Mouse (Mus musculus) heart, postnatal 0 days (tissue): ENCODE measurements around the gene Lef1. TPM values are rescaled to one million over a fixed set of nuclear protein-coding genes. Genes with fewer than 3 reads are reported as not detected.

ENCODE experiments used
- ATAC-seq: fragments of 200-750 bp; cut with Nextera tagmentation; 2 replicates; pipeline ENCODE4 v1.8.0; 2017; ENCODE audit warnings: low read depth, moderate number of reproducible peaks, moderate library complexity; ENCODE audit not compliant: insufficient read depth
- DNase-seq: peaks from one replicate; pipeline ENCODE4 v3.0.0-alpha.2; 2016; ENCODE audit warnings: low spot score
- H3K27ac ChIP-seq: fragments of 300-500 bp; sonication (generic); 2 replicates; pipeline ENCODE4 v1.5.1; 2014; ENCODE audit warnings: low read depth, mild to moderate bottlenecking
- H3K27me3 ChIP-seq: fragments of 300-500 bp; sonication (generic); 2 replicates; pipeline ENCODE4 v1.6.1; 2014; ENCODE audit warnings: low read length, mixed read lengths; ENCODE audit not compliant: control insufficient read depth, insufficient read depth
- H3K36me3 ChIP-seq: fragments of 300-500 bp; sonication (generic); replicated peaks from 2 replicates; pipeline ENCODE4 v1.6.1; 2014; ENCODE audit warnings: low read length, mixed read lengths; ENCODE audit not compliant: control insufficient read depth, insufficient read depth
- H3K4me1 ChIP-seq: fragments of 300-500 bp; sonication (generic); 2 replicates; pipeline ENCODE4 v1.6.1; 2014; ENCODE audit warnings: antibody characterized with exemption; ENCODE audit not compliant: control insufficient read depth, insufficient read depth
- H3K4me2 ChIP-seq: fragments of 300-500 bp; sonication (generic); 2 replicates; pipeline ENCODE4 v1.6.1; 2014; ENCODE audit warnings: low read depth, mild to moderate bottlenecking, low read length, moderate library complexity
- H3K4me3 ChIP-seq: fragments of 300-500 bp; sonication (generic); 2 replicates; pipeline ENCODE4 v1.5.1; 2014; ENCODE audit warnings: low read depth, low read length
- H3K9ac ChIP-seq: fragments of 300-500 bp; sonication (generic); replicated peaks from 2 replicates; pipeline ENCODE4 v1.6.1; 2014; ENCODE audit warnings: low read depth, low read length, mixed read lengths
- H3K9me3 ChIP-seq: fragments of 300-500 bp; sonication (generic); replicated peaks from 2 replicates; pipeline ENCODE4 v1.6.1; 2016; ENCODE audit warnings: low read length; ENCODE audit not compliant: control insufficient read depth
- CTCF ChIP-seq: IDR thresholded peaks from 2 replicates; pipeline ENCODE4 v1.5.1; 2016; ENCODE audit warnings: antibody characterized with exemption, control low read depth, low read depth
- EP300 ChIP-seq: IDR thresholded peaks from 2 replicates; pipeline ENCODE4 v1.6.1; 2016; ENCODE audit warnings: antibody characterized with exemption, low read depth
- WGBS: fragments of 180-500 bp; shearing (Covaris S2); extraction: QIAGEN DNeasy Blood & Tissue Kit; methylation state at CpG from one replicate; pipeline ENCODE4 v1.1.7; 2014; 5-methylcytosine and 5-hydroxymethylcytosine counted together
- polyA plus RNA-seq: library from polyadenylated mRNA; unstranded; fragments of >200 nt; fragmentation: Nextera tagmentation; extraction: Ambion mirVana; gene quantifications from 2 replicates; pipeline ENCODE4 v1.2.1, GENCODE M21; 2015
- total RNA-seq: library from RNA; depleted of rRNA; stranded (reverse); fragments of >200 nt; gene quantifications from 2 replicates; pipeline ENCODE4 v1.2.3, GENCODE M21; 2014; ENCODE audit warnings: low replicate concordance

Lef1 gene
- total and polyA plus RNA-seq, 2 experiments from 2014 or later = 0.87 TPM; not detected in 1

- H3K9me3 ChIP-seq = no peaks in the 10 kb centered on the region
- 58% methylated on average over 19 of the region's 19 CpGs for WGBS
- H3K27ac ChIP-seq = no peak overlapping the region
- H3K9ac ChIP-seq = 0 out of 2 replicates have a peak overlapping the region, but pooled peaks have one; percentile 26
- ATAC-seq (peak; percentile 74; the same call in 1 of the 2 replicates), DNase-seq (peak; percentile 68)
- no peaks in the 10 kb centered on the region for H3K4me1 ChIP-seq
- H3K4me3 ChIP-seq = no peak overlapping the region
- H3K4me2 ChIP-seq = no peak overlapping the region
- peaks cover 70% of the 10 kb centered on the region for H3K36me3 ChIP-seq
- TF ChIP-seq EP300 = no peak
- peak; percentile 90 for TF ChIP-seq CTCF
- H3K27me3 ChIP-seq = no peaks in the 10 kb centered on the region
Observed at GRCm38 (mm10) chr3:131237785-131238633, 127.7 kb downstream of the Lef1 start.

- Histone ChIP-seq H3K36me3 (peaks cover 54% of the 10 kb centered on the region), H3K27me3 (no peaks in the 10 kb centered on the region), H3K4me1 (peaks cover 14% of the 10 kb centered on the region; the same call in 1 of the 2 replicates), H3K4me2 (no peak overlapping the region), H3K9me3 (no peaks in the 10 kb centered on the region), H3K27ac (peak overlapping the region; percentile 92), H3K4me3 (no peak overlapping the region), H3K9ac (no peak overlapping the region)
- ATAC-seq (peak; percentile 87), DNase-seq (peak; percentile 77)
- peak; percentile 96 for TF ChIP-seq CTCF
- TF ChIP-seq EP300 = peak; percentile 30; the same call in 1 of the 2 replicates
- 47% methylated on average over 11 of the region's 11 CpGs for WGBS
Observed at GRCm38 (mm10) chr3:131245766-131246578, 135.7 kb downstream of the Lef1 start.

GRCm38 (mm10) chr3:131246579-131247046 lies 136.3 kb downstream of the Lef1 start:
- Histone ChIP-seq H3K36me3 (peaks cover 47% of the 10 kb centered on the region), H3K27ac (peak overlapping the region; percentile 92), H3K27me3 (no peaks in the 10 kb centered on the region), H3K4me1 (peaks cover 20% of the 10 kb centered on the region; the same call in 1 of the 2 replicates), H3K9ac (no peak overlapping the region), H3K4me3 (no peak overlapping the region), H3K9me3 (no peaks in the 10 kb centered on the region), H3K4me2 (no peak overlapping the region)
- DNase-seq = no peak
- WGBS = 84% methylated on average over 8 of the region's 8 CpGs
- TF ChIP-seq CTCF = no peak
- no peak; the same call in 1 of the 2 replicates for TF ChIP-seq EP300
- no peak for ATAC-seq

- Histone ChIP-seq H3K36me3 (peaks cover 39% of the 10 kb centered on the region), H3K27ac (0 out of 2 replicates have a peak overlapping the region, but pooled peaks have one; percentile 92), H3K4me1 (peaks cover 29% of the 10 kb centered on the region), H3K9ac (no peak overlapping the region), H3K27me3 (no peaks in the 10 kb centered on the region), H3K9me3 (no peaks in the 10 kb centered on the region), H3K4me3 (no peak overlapping the region), H3K4me2 (no peak overlapping the region)
- TF ChIP-seq CTCF (no peak), EP300 (no peak)
- DNase-seq = no peak
- WGBS = 70% methylated on average over 6 of the region's 6 CpGs
- ATAC-seq = no peak
Observed at GRCm38 (mm10) chr3:131247447-131247846, 137.2 kb downstream of the Lef1 start.

- H3K27me3 ChIP-seq = no peaks in the 10 kb centered on the region
- WGBS = 83% methylated on average over 5 of the region's 5 CpGs
- H3K4me1 ChIP-seq = peaks cover 31% of the 10 kb centered on the region
- H3K9ac ChIP-seq = no peak overlapping the region
- H3K4me2 ChIP-seq = no peak overlapping the region
- TF ChIP-seq CTCF (no peak), EP300 (no peak)
- DNase-seq (no peak), ATAC-seq (no peak)
- H3K4me3 ChIP-seq = no peak overlapping the region
- H3K36me3 ChIP-seq = peaks cover 35% of the 10 kb centered on the region
- no peaks in the 10 kb centered on the region for H3K9me3 ChIP-seq
- H3K27ac ChIP-seq = no peak overlapping the region
Observed at GRCm38 (mm10) chr3:131247851-131248250, 137.6 kb downstream of the Lef1 start.
